Mouse (Mus musculus): ENCODE results near the gene AA467197.

- TF ChIP-seq CTCF (IDR thresholded peaks at IDR 0.05; ENCODE audit: low read depth) (no peak), EP300 (IDR thresholded peaks at IDR 0.05; ENCODE audit: low read depth) (no peak)
Measured at GRCm38 (mm10) chr2:122605829-122606228, 31.0 kb upstream of the AA467197 start.

Measured in liver, postnatal 0 days (tissue).